Mouse (Mus musculus): Measurements from ENCODE around the gene Specc1l. TPM values are rescaled to one million over a fixed set of nuclear protein-coding genes. Genes with fewer than 3 reads are reported as not detected.
"Not testable (repeated sequence)": the region's sequence is repeated elsewhere in the genome, so short reads cannot be mapped to it uniquely, and the experiment has no call there.

Specc1l gene
- polyA plus RNA-seq, 1 experiment from 2014 or later = 30.9 TPM

DNA sequence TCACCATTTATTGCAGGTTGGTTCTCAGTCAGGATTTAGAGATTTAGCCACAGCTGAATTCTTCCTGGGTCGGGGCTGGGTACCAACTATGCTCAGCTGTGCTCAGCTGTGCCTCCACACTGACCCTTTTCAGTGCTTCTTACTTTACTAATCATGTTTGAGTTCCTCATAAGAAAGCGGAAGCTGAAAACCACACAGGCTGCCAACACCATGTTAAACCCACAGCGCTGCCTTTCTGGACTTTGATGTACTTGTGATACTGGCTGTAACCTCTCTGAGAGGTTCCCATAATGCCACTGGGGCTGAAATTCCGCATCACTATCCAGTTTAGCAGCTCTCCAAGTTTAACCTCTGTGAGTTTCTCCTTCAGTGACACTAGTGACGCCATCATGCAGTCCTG, 70.8 kb downstream of the Specc1l start:
- ATAC-seq = no peak

DNA sequence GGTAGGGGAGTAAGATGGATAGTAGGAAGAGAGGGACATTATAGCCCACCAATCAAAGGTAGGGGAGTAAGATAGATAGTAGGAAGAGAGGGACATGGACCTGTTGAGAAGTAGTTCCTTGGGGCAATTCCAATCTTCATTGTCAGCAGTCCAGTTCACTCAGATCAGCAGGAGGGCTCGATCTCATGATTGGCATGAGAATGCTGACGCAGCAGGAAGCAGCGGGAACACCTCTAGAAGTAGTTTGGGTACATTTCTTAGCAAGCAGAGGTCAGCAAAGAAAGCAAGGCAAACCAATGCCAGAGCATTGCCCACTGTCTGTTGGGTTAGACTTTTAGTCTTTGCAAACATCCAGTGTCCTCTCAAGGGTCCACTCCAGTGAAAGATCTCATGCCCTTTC, 71.9 kb downstream of the Specc1l start:
- Histone ChIP-seq H3K9me3 (replicated peaks; ENCODE audit: control insufficient read depth, low read length, poor library complexity, severe bottlenecking) (no peaks in the 10 kb centered on the region), H3K27ac (ENCODE audit: low read length) (no peak overlapping the region), H3K27me3 (ENCODE audit: control insufficient read depth, insufficient read depth, low read depth, low read length) (no peaks in the 10 kb centered on the region), H3K4me3 (ENCODE audit: low read depth, low read length) (no peak overlapping the region), H3K36me3 (ENCODE audit: control insufficient read depth, insufficient read depth, low read length) (peaks cover 11% of the 10 kb centered on the region; the same call in 1 of the 2 replicates), H3K9ac (ENCODE audit: low read depth, low read length) (no peak overlapping the region), H3K4me2 (ENCODE audit: low read length) (no peak overlapping the region), H3K4me1 (ENCODE audit: control insufficient read depth, insufficient read depth, low read length) (no peaks in the 10 kb centered on the region)
- ATAC-seq = no peak
- WGBS = 90% methylated on average over 3 of the region's 3 CpGs

More for the DNA sequence above, 70.8 kb downstream of the Specc1l start:
- Histone ChIP-seq H3K4me3 (ENCODE audit: low read depth, low read length) (no peak overlapping the region), H3K27me3 (ENCODE audit: control insufficient read depth, insufficient read depth, low read depth, low read length) (no peaks in the 10 kb centered on the region), H3K9ac (ENCODE audit: low read depth, low read length) (no peak overlapping the region), H3K4me2 (ENCODE audit: low read length) (no peak overlapping the region), H3K9me3 (replicated peaks; ENCODE audit: control insufficient read depth, low read length, poor library complexity, severe bottlenecking) (no peaks in the 10 kb centered on the region), H3K4me1 (ENCODE audit: control insufficient read depth, insufficient read depth, low read length) (no peaks in the 10 kb centered on the region), H3K36me3 (ENCODE audit: control insufficient read depth, insufficient read depth, low read length) (peaks cover 11% of the 10 kb centered on the region; the same call in 1 of the 2 replicates), H3K27ac (ENCODE audit: low read length) (no peak overlapping the region)
- 90% methylated on average over 5 of the region's 5 CpGs for WGBS

DNA sequence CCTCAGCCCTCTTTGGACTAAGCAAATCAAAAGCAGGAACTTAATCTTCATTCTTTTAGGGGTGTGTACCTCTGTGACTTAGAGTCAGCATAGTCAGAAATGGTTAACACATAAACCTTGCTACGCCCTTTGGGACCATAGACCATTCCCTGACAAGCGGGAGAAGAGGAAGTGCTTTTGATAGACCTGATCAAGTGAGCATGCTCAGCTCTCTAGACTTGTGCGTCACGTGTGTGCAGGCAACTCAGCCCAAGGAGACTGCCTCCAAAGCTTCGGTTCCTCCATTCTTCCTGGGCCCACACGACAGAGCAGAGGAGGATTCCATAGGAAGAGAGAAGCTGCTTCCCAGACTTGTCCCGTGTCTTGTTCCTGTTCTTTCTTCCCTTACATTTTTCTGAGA, 76.7 kb downstream of the Specc1l start:
- no peaks in the 10 kb centered on the region for H3K27me3 ChIP-seq (ENCODE audit: control insufficient read depth, insufficient read depth, low read depth, low read length)
- no peaks in the 10 kb centered on the region for H3K9me3 ChIP-seq (replicated peaks; ENCODE audit: control insufficient read depth, low read length, poor library complexity, severe bottlenecking)
- H3K9ac ChIP-seq (ENCODE audit: low read depth, low read length) = no peak overlapping the region
- no peak overlapping the region for H3K27ac ChIP-seq (ENCODE audit: low read length)
- H3K36me3 ChIP-seq (ENCODE audit: control insufficient read depth, insufficient read depth, low read length) = no peaks in the 10 kb centered on the region; the same call in 1 of the 2 replicates
- H3K4me3 ChIP-seq (ENCODE audit: low read depth, low read length) = no peak overlapping the region
- no peak overlapping the region for H3K4me2 ChIP-seq (ENCODE audit: low read length)
- H3K4me1 ChIP-seq (ENCODE audit: control insufficient read depth, insufficient read depth, low read length) = no peaks in the 10 kb centered on the region
- no peak for ATAC-seq
- 88% methylated on average over 7 of the region's 7 CpGs for WGBS

DNA sequence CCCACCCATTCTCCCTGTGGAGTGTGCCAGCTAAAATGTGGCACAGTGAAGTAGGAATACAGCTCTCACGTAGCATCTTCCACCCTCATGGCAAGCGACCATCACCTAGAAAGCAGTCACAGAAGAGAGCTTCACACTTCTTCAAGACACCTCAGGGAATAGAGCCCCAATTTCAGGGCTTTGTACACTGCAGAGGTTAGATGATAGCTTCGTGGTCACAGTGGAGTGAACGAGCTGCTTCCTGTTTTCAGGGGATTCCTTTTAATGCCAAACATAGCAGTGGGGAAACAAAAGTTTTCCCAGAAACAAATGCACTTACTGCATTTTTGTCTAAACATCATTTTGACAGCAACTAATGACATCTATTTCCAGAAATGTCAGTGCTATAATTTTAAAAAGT, 77.5 kb downstream of the Specc1l start:
- H3K27me3 ChIP-seq (ENCODE audit: control insufficient read depth, insufficient read depth, low read depth, low read length) = no peaks in the 10 kb centered on the region
- no peaks in the 10 kb centered on the region for H3K9me3 ChIP-seq (replicated peaks; ENCODE audit: control insufficient read depth, low read length, poor library complexity, severe bottlenecking)
- no peak for ATAC-seq
- H3K4me3 ChIP-seq (ENCODE audit: low read depth, low read length) = no peak overlapping the region
- H3K9ac ChIP-seq (ENCODE audit: low read depth, low read length) = no peak overlapping the region
- no peaks in the 10 kb centered on the region; the same call in 1 of the 2 replicates for H3K36me3 ChIP-seq (ENCODE audit: control insufficient read depth, insufficient read depth, low read length)
- H3K4me2 ChIP-seq (ENCODE audit: low read length) = no peak overlapping the region
- no peak overlapping the region for H3K27ac ChIP-seq (ENCODE audit: low read length)
- no peaks in the 10 kb centered on the region for H3K4me1 ChIP-seq (ENCODE audit: control insufficient read depth, insufficient read depth, low read length)
- 85% methylated on average over 4 of the region's 4 CpGs for WGBS

DNA sequence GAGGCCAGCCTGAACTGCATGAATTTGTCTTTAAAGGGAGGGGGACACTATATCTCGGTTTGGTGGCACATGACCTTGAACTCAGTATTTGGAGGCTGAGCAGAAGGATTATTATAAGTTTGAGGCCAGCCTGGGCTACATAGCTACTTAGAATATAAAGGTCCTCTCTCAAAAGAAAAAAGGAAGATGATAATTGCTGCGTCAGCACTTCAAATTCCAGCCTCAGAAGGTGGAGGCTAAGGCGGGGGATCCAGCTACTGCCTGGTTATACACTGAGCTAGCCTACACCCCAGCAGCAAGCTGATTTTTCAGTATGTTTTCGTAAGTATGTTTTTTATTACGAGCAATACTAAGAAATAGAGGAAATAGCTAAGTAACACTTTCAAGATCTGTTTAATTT, 78.8 kb downstream of the Specc1l start:
- Histone ChIP-seq H3K27me3 (ENCODE audit: control insufficient read depth, insufficient read depth, low read depth, low read length) (no peaks in the 10 kb centered on the region), H3K4me3 (ENCODE audit: low read depth, low read length) (no peak overlapping the region), H3K9me3 (replicated peaks; ENCODE audit: control insufficient read depth, low read length, poor library complexity, severe bottlenecking) (no peaks in the 10 kb centered on the region), H3K4me1 (ENCODE audit: control insufficient read depth, insufficient read depth, low read length) (no peaks in the 10 kb centered on the region), H3K9ac (ENCODE audit: low read depth, low read length) (no peak overlapping the region), H3K4me2 (ENCODE audit: low read length) (no peak overlapping the region), H3K36me3 (ENCODE audit: control insufficient read depth, insufficient read depth, low read length) (no peaks in the 10 kb centered on the region; the same call in 1 of the 2 replicates), H3K27ac (ENCODE audit: low read length) (no peak overlapping the region)
- 91% methylated on average over 5 of the region's 5 CpGs for WGBS
- no peak for ATAC-seq

DNA sequence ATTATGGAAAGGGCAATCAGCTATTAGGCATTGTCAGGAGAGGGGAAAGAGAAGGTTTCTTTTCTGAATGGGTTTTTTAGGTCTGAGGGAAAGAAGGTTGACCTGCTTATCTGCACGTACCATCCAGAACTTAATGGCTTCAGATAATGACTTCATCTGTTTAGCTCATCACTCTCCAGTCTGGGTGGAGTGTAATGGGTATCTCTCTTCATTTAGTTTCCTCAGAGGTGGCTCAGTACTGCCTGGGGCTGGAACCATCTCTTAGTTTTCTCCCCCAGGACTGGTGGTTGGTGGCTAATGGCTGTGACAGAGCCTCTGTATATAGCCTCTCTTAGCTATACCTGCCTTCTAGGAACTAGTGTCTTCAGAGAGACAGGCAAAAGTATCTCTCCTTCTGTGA, 79.5 kb downstream of the Specc1l start:
- no peaks in the 10 kb centered on the region; the same call in 1 of the 2 replicates for H3K36me3 ChIP-seq (ENCODE audit: control insufficient read depth, insufficient read depth, low read length)
- WGBS = 93% methylated on average over 1 of the region's 1 CpGs
- H3K4me1 ChIP-seq (ENCODE audit: control insufficient read depth, insufficient read depth, low read length) = no peaks in the 10 kb centered on the region
- no peak overlapping the region for H3K27ac ChIP-seq (ENCODE audit: low read length)
- ATAC-seq = no peak
- no peaks in the 10 kb centered on the region for H3K9me3 ChIP-seq (replicated peaks; ENCODE audit: control insufficient read depth, low read length, poor library complexity, severe bottlenecking)
- no peak overlapping the region for H3K9ac ChIP-seq (ENCODE audit: low read depth, low read length)
- no peaks in the 10 kb centered on the region for H3K27me3 ChIP-seq (ENCODE audit: control insufficient read depth, insufficient read depth, low read depth, low read length)
- no peak overlapping the region for H3K4me3 ChIP-seq (ENCODE audit: low read depth, low read length)
- no peak overlapping the region for H3K4me2 ChIP-seq (ENCODE audit: low read length)

DNA sequence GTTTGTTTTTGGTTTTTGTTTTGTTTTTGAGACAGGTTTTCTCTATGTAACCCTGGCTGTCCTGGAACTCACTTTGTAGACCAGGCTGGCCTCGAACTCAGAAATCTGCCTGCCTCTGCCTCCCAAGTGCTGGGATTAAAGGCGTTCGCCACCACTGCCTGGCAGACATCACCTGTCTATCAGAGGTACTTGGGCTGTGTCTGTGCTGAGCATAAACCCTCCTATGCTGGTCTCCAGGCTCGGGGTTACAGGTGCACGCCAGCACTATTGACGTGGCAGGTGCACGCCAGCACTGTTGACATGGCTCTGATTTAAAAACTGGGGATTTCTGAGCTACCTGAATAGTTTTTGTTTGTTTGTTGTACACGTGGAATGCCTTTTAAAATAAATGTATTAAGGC, 80.3 kb downstream of the Specc1l start:
- not testable (repeated sequence) for H3K27ac ChIP-seq (ENCODE audit: low read length); H3K4me2 ChIP-seq (ENCODE audit: low read length); H3K4me1 ChIP-seq (ENCODE audit: control insufficient read depth, insufficient read depth, low read length); H3K4me3 ChIP-seq (ENCODE audit: low read depth, low read length); H3K27me3 ChIP-seq (ENCODE audit: control insufficient read depth, insufficient read depth, low read depth, low read length); H3K36me3 ChIP-seq (ENCODE audit: control insufficient read depth, insufficient read depth, low read length); H3K9ac ChIP-seq (ENCODE audit: low read depth, low read length); ATAC-seq; H3K9me3 ChIP-seq (replicated peaks; ENCODE audit: control insufficient read depth, low read length, poor library complexity, severe bottlenecking)
- WGBS = 92% methylated on average over 8 of the region's 8 CpGs

DNA sequence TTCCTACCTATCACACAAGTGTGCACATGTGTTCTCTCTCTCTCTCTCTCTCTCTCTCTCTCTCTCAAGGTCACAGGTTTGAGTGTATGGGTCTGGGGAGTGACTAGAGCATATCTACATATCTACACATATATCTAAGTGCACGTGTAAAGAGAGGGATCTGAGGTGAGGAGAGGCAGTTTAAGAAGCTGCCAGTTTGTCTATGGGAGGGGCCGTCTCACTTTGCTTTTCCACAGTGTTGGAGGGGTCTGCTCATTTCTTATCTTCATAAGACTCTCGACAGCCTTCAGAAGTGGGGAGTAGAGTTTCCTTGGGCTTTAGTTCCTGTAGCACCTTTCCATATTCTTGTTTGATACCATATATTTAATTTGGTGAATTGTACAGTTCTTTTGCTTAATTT, 81.4 kb downstream of the Specc1l start:
- WGBS = 92% methylated on average over 3 of the region's 3 CpGs
- no peak overlapping the region for H3K4me2 ChIP-seq (ENCODE audit: low read length)
- no peak for ATAC-seq
- no peak overlapping the region for H3K27ac ChIP-seq (ENCODE audit: low read length)
- no peak overlapping the region for H3K9ac ChIP-seq (ENCODE audit: low read depth, low read length)
- no peaks in the 10 kb centered on the region for H3K27me3 ChIP-seq (ENCODE audit: control insufficient read depth, insufficient read depth, low read depth, low read length)
- no peaks in the 10 kb centered on the region for H3K9me3 ChIP-seq (replicated peaks; ENCODE audit: control insufficient read depth, low read length, poor library complexity, severe bottlenecking)
- H3K4me1 ChIP-seq (ENCODE audit: control insufficient read depth, insufficient read depth, low read length) = no peaks in the 10 kb centered on the region
- H3K36me3 ChIP-seq (ENCODE audit: control insufficient read depth, insufficient read depth, low read length) = no peaks in the 10 kb centered on the region; the same call in 1 of the 2 replicates
- H3K4me3 ChIP-seq (ENCODE audit: low read depth, low read length) = no peak overlapping the region

DNA sequence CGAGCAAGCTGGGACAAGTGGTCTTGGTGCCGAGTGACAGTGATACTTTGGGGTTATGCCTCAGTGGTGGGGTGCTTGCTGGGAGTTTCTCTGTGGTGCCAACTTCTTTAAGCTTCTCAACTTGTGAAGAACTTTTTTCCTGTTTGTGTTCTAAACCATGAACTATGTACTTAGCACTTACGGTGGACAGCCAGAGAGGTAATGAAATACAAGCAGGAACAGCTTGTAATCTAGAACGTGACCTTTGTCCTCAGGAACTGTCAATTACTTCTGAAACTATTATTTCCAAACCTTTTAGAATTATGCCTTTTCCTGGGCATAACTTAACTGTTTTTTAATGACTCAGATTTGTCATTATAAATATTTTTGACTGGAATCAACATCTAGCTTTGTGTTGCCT, 82.5 kb downstream of the Specc1l start:
- no peak for ATAC-seq
- H3K4me3 ChIP-seq (ENCODE audit: low read depth, low read length) = no peak overlapping the region
- H3K4me1 ChIP-seq (ENCODE audit: control insufficient read depth, insufficient read depth, low read length) = no peaks in the 10 kb centered on the region
- H3K9me3 ChIP-seq (replicated peaks; ENCODE audit: control insufficient read depth, low read length, poor library complexity, severe bottlenecking) = no peaks in the 10 kb centered on the region
- WGBS = 78% methylated on average over 4 of the region's 4 CpGs
- no peak overlapping the region for H3K4me2 ChIP-seq (ENCODE audit: low read length)
- no peaks in the 10 kb centered on the region; the same call in 1 of the 2 replicates for H3K36me3 ChIP-seq (ENCODE audit: control insufficient read depth, insufficient read depth, low read length)
- H3K27ac ChIP-seq (ENCODE audit: low read length) = no peak overlapping the region
- no peak overlapping the region for H3K9ac ChIP-seq (ENCODE audit: low read depth, low read length)
- no peaks in the 10 kb centered on the region for H3K27me3 ChIP-seq (ENCODE audit: control insufficient read depth, insufficient read depth, low read depth, low read length)

Measured in midbrain, embryonic 16.5 days (tissue).